Mouse (Mus musculus): ENCODE measurements around the gene Tpr.

GRCm38 (mm10) chr1:150489148-150489547 is 96.5 kb downstream of the Tpr start:
- TF ChIP-seq POLR2A (IDR thresholded peaks at IDR 0.05; ENCODE audit: low read depth, low read length) (no peak), CTCF (conservative IDR thresholded peaks at IDR 0.05; ENCODE audit: insufficient read depth, insufficient read length, low read depth, low read length) (no peak)
